Mouse (Mus musculus) limb, embryonic 11.5 days (tissue): ENCODE data around the gene Itga6. TPM values are rescaled to one million over a fixed set of nuclear protein-coding genes. Genes with fewer than 3 reads are reported as not detected.

Experiments used
- ATAC-seq: fragments of 200-750 bp; cut with Nextera tagmentation; 2 replicates; pipeline ENCODE4 v1.8.0; 2017; ENCODE audit warnings: low read depth; ENCODE audit not compliant: insufficient number of reproducible peaks, low FRiP score, low TSS enrichment
- DNase-seq: peaks from one replicate; pipeline ENCODE4 v3.0.0-alpha.2; 2015; ENCODE audit warnings: low spot score
- H3K27ac ChIP-seq: fragments of 300-500 bp; sonication (generic); replicated peaks from 2 replicates; pipeline ENCODE4 v1.5.1; 2014; ENCODE audit warnings: low read depth, mild to moderate bottlenecking, low read length
- H3K27me3 ChIP-seq: fragments of 300-500 bp; sonication (generic); 2 replicates; pipeline ENCODE4 v1.6.1; 2014; ENCODE audit warnings: mild to moderate bottlenecking, low read length, mixed read lengths; ENCODE audit not compliant: control insufficient read depth, insufficient read depth
- H3K36me3 ChIP-seq: fragments of 300-500 bp; sonication (generic); 2 replicates; pipeline ENCODE4 v1.6.1; 2014; ENCODE audit warnings: mild to moderate bottlenecking, low read length, moderate library complexity, mixed read lengths; ENCODE audit not compliant: control insufficient read depth, insufficient read depth
- H3K4me1 ChIP-seq: fragments of 300-500 bp; sonication (generic); 2 replicates; pipeline ENCODE4 v1.6.1; 2014; ENCODE audit warnings: low read length, mixed read lengths; ENCODE audit not compliant: control insufficient read depth, insufficient read depth
- H3K4me2 ChIP-seq: fragments of 300-500 bp; sonication (generic); 2 replicates; pipeline ENCODE4 v1.6.1; 2014; ENCODE audit warnings: low read depth, mild to moderate bottlenecking, moderate library complexity; ENCODE audit not compliant: severe bottlenecking
- H3K4me3 ChIP-seq: fragments of 300-500 bp; sonication (generic); 2 replicates; pipeline ENCODE4 v1.5.1; 2014; ENCODE audit warnings: low read depth, low read length
- H3K9ac ChIP-seq: fragments of 300-500 bp; sonication (generic); 2 replicates; pipeline ENCODE4 v1.6.1; 2014; ENCODE audit warnings: mild to moderate bottlenecking, low read length
- H3K9me3 ChIP-seq: fragments of 300-500 bp; sonication (generic); 2 replicates; pipeline ENCODE4 v1.6.1; 2016; ENCODE audit warnings: low read length; ENCODE audit not compliant: control insufficient read depth
- WGBS: fragments of 180-500 bp; shearing (Covaris S2); extraction: QIAGEN DNeasy Blood & Tissue Kit; methylation state at CpG from one replicate; pipeline ENCODE4 v1.1.7; 2014; 5-methylcytosine and 5-hydroxymethylcytosine counted together
- polyA plus RNA-seq: library from polyadenylated mRNA; unstranded; fragments of >200 nt; fragmentation: Nextera tagmentation; extraction: Ambion mirVana; gene quantifications from 2 replicates; pipeline ENCODE4 v1.2.1, GENCODE M21; 2014

Itga6 gene
- polyA plus RNA-seq, 1 experiment from 2014 or later, result 28.0 TPM

DNA sequence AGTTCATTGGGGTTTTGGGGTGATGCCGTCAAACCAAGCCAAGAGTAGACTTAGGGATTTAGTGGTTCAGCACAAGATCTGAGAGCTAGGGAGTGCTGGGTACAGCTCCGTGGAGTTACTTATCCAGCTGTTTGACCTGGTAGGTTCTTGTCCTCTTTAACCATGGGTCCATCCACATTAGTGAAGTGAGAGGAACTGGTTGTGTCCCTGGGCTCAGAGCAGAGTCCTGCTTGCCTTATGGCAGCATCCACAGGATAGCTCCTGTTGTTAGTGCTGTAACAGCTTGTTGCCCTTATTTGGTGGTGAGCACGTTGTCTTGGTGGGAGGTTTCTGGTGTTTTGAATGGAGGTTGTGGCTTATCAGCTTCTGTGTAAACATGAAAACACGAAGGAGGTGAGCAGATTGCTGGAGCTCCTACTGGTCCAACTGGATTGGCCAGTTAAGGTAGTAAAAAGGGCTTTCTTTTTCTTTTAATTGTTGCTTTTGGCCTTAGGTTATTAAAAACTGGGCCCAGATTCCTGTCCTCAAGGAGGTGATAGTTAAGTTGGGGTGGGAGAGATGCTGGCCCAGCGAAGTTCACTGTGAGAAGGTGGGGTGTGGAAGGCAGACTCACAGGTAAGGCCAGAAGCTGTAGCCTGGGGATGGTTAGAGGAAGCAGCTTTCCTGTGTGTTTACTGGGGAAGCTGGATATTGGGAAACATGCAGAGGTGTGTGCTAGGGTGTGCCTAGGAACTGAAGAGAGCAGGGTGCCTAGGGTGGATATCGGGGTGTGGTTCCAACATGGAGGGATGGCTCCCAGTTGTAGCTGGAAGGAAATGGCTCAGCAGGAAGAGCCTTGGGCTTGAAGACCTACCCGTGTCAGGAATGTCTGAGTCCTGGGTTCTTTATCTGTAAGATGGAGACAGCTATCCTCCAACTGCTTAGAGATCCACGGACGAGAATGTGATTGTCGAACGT lies 60.5 kb downstream of the Itga6 start:
- Histone ChIP-seq H3K9me3 (no peaks in the 10 kb centered on the region), H3K4me1 (peaks cover 3% of the 10 kb centered on the region; the same call in 1 of the 2 replicates), H3K9ac (no peak overlapping the region), H3K4me3 (no peak overlapping the region), H3K4me2 (no peak overlapping the region), H3K27ac (no peak overlapping the region), H3K36me3 (no peaks in the 10 kb centered on the region), H3K27me3 (no peaks in the 10 kb centered on the region)
- DNase-seq, result no peak
- no peak for ATAC-seq
- WGBS, result 72% methylated on average over 11 of the region's 11 CpGs

- ATAC-seq (no peak), DNase-seq (no peak)
- H3K9me3 ChIP-seq, result no peaks in the 10 kb centered on the region
- no peak overlapping the region for H3K4me2 ChIP-seq
- no peak overlapping the region for H3K4me3 ChIP-seq
- no peaks in the 10 kb centered on the region for H3K27me3 ChIP-seq
- 89% methylated on average over 10 of the region's 10 CpGs for WGBS
- H3K36me3 ChIP-seq, result no peaks in the 10 kb centered on the region
- no peak overlapping the region for H3K9ac ChIP-seq
- peaks cover 4% of the 10 kb centered on the region; the same call in 1 of the 2 replicates for H3K4me1 ChIP-seq
- no peak overlapping the region for H3K27ac ChIP-seq
Measured at GRCm38 (mm10) chr2:71809289-71809860, 64.0 kb downstream of the Itga6 start.

GRCm38 (mm10) chr2:71810010-71810409 lies 64.6 kb downstream of the Itga6 start:
- H3K4me1 ChIP-seq, result peaks cover 9% of the 10 kb centered on the region
- no peak overlapping the region for H3K4me2 ChIP-seq
- no peak overlapping the region for H3K27ac ChIP-seq
- no peaks in the 10 kb centered on the region for H3K27me3 ChIP-seq
- H3K9me3 ChIP-seq, result no peaks in the 10 kb centered on the region
- H3K4me3 ChIP-seq, result no peak overlapping the region
- ATAC-seq (no peak), DNase-seq (no peak)
- 94% methylated on average over 11 of the region's 11 CpGs for WGBS
- H3K9ac ChIP-seq, result no peak overlapping the region
- no peaks in the 10 kb centered on the region for H3K36me3 ChIP-seq

DNA sequence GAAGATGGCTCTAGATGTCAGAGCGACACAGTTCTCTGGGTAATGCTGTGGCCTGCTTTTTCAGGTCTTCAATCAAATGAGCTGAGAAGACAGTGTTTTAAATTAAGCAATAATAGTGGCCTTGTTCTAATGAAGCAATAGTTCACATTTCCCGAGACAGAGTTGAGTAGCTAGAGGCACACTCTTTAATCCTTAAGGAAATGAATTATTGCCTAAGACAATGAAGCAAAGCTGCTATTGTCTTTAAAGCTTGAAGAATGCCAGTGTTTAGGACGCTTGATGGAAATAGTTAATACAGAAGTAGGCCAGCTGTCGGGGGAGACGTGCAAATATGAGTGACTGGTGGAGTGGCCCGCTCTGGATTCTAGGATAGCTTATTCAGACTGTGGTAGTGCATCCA lies 65.5 kb downstream of the Itga6 start:
- DNase-seq, result no peak
- Histone ChIP-seq H3K27ac (no peak overlapping the region), H3K9me3 (no peaks in the 10 kb centered on the region), H3K36me3 (no peaks in the 10 kb centered on the region), H3K27me3 (no peaks in the 10 kb centered on the region), H3K4me3 (no peak overlapping the region), H3K4me1 (peaks cover 14% of the 10 kb centered on the region), H3K4me2 (no peak overlapping the region), H3K9ac (no peak overlapping the region)
- no peak for ATAC-seq
- WGBS, result 66% methylated on average over 6 of the region's 6 CpGs

DNA sequence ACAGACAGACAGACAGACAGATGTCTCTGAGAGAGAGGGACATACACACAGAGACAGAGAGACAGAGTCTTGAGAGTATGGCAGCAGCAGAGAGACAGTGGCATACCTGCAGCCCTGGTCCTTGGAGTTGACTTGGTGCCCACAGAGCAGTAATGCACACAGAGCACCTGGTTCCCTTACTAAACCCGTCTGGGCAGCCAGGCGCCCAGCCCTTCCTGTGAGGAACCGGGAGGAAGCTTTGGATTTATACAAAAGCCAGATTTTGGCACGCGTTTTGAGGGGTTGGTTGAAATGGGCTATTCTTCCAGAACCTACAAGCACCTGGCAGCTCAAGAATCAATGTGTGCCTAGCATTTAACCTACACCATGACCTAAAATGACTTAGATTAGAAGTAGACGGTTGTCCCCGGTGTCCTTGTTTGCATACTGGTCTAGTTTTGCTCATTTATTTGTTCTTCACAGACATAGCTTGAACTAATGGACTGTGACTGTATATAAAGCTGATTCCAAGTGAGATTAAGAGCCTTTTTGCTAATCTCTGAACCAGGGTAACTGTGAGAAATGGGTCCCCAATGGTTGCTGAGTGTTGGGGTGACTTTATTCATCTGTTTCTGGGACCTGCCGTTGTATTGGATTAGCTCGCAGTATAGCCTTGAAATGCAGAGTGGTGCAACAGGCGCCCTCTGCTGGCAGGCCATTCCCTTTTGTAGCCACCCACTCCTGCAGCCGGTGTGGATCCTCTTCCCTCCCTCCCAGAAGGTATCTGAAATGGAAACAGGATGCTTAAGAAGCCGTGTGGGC lies 67.0 kb downstream of the Itga6 start:
- Histone ChIP-seq H3K4me3 (no peak overlapping the region), H3K27ac (no peak overlapping the region), H3K9me3 (no peaks in the 10 kb centered on the region), H3K36me3 (no peaks in the 10 kb centered on the region), H3K4me1 (peaks cover 21% of the 10 kb centered on the region), H3K4me2 (no peak overlapping the region), H3K9ac (no peak overlapping the region), H3K27me3 (no peaks in the 10 kb centered on the region)
- 53% methylated on average over 12 of the region's 12 CpGs for WGBS
- no peak for ATAC-seq
- peak; percentile 90 for DNase-seq

DNA sequence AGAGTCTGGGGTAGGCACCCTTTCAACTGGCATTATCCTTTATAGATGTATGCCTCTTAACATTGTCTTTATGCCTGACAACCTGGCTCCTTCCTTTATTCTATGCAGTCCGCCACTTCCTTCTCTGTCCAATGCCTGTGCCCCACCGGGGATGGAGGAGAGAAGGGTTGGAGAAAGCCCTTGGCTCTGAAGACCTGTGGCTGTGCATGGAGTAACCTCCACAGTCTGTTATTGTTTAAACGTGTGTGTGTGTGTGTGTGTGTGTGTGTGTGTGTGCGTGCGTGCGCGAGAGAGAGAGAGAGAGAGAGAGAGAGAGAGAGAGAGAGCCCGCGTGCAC lies 67.6 kb downstream of the Itga6 start:
- no peaks in the 10 kb centered on the region for H3K36me3 ChIP-seq
- H3K4me3 ChIP-seq, result no peak overlapping the region
- WGBS, result 87% methylated on average over 4 of the region's 9 CpGs
- H3K27ac ChIP-seq, result no peak overlapping the region
- ATAC-seq (no peak), DNase-seq (no peak)
- H3K4me1 ChIP-seq, result peaks cover 22% of the 10 kb centered on the region
- H3K27me3 ChIP-seq, result no peaks in the 10 kb centered on the region
- H3K9ac ChIP-seq, result no peak overlapping the region
- H3K9me3 ChIP-seq, result no peaks in the 10 kb centered on the region
- H3K4me2 ChIP-seq, result no peak overlapping the region

- ATAC-seq (no peak), DNase-seq (no peak)
- Histone ChIP-seq H3K27ac (no peak overlapping the region), H3K4me2 (no peak overlapping the region), H3K27me3 (no peaks in the 10 kb centered on the region), H3K36me3 (no peaks in the 10 kb centered on the region), H3K4me3 (no peak overlapping the region), H3K9me3 (no peaks in the 10 kb centered on the region), H3K9ac (no peak overlapping the region), H3K4me1 (peaks cover 22% of the 10 kb centered on the region)
- WGBS, result 81% methylated on average over 6 of the region's 8 CpGs
Measured at GRCm38 (mm10) chr2:71813371-71813770, 68.0 kb downstream of the Itga6 start.

GRCm38 (mm10) chr2:71814016-71814415 lies 68.6 kb downstream of the Itga6 start:
- Histone ChIP-seq H3K9ac (no peak overlapping the region), H3K9me3 (no peaks in the 10 kb centered on the region), H3K27ac (no peak overlapping the region), H3K4me2 (no peak overlapping the region), H3K27me3 (no peaks in the 10 kb centered on the region), H3K4me3 (no peak overlapping the region), H3K36me3 (no peaks in the 10 kb centered on the region), H3K4me1 (peaks cover 22% of the 10 kb centered on the region)
- DNase-seq, result no peak
- ATAC-seq, result no peak
- 48% methylated on average over 3 of the region's 3 CpGs for WGBS
